Mouse (Mus musculus) hindbrain, embryonic 15.5 days (tissue): ENCODE measurements at regions not wholly inside any gene's neighbourhood (a gene's known extent, or its start where the extent isn't known, plus 50 kb on each side); places are given as distances from the start of the nearest gene placed in this dataset.

Experiments
- ATAC-seq: fragments of 200-750 bp; cut with Nextera tagmentation; 2 replicates; pipeline ENCODE4 v1.8.0; 2017; ENCODE audit warnings: low read depth, moderate number of reproducible peaks, moderate TSS enrichment; ENCODE audit not compliant: low FRiP score
- H3K27ac ChIP-seq: fragments of 300-500 bp; sonication (generic); replicated peaks from 2 replicates; pipeline ENCODE4 v1.5.1; 2015; ENCODE audit warnings: mild to moderate bottlenecking, inconsistent platforms
- H3K27me3 ChIP-seq: fragments of 300-500 bp; sonication (generic); 2 replicates; pipeline ENCODE4 v1.6.1; 2015; ENCODE audit warnings: control low read depth, inconsistent platforms
- H3K36me3 ChIP-seq: fragments of 300-500 bp; sonication (generic); 2 replicates; pipeline ENCODE4 v1.6.1; 2015; ENCODE audit warnings: control low read depth, inconsistent platforms
- H3K4me1 ChIP-seq: fragments of 300-500 bp; sonication (generic); replicated peaks from 2 replicates; pipeline ENCODE4 v1.6.1; 2015; ENCODE audit warnings: control low read depth, inconsistent platforms
- H3K4me2 ChIP-seq: fragments of 300-500 bp; sonication (generic); 2 replicates; pipeline ENCODE4 v1.6.1; 2015; ENCODE audit warnings: moderate library complexity, mild to moderate bottlenecking, inconsistent platforms
- H3K4me3 ChIP-seq: fragments of 300-500 bp; sonication (generic); 2 replicates; pipeline ENCODE4 v1.5.1; 2015; ENCODE audit warnings: mild to moderate bottlenecking, inconsistent platforms
- H3K9ac ChIP-seq: fragments of 300-500 bp; sonication (generic); 2 replicates; pipeline ENCODE4 v1.6.1; 2015; ENCODE audit warnings: inconsistent platforms
- H3K9me3 ChIP-seq: fragments of 300-500 bp; sonication (generic); 2 replicates; pipeline ENCODE4 v1.6.1; 2016; ENCODE audit warnings: control low read depth, inconsistent platforms
- WGBS: fragments of 180-500 bp; shearing (Covaris S2); methylation state at CpG from one replicate; pipeline ENCODE4 v1.1.7; 2015; 5-methylcytosine and 5-hydroxymethylcytosine counted together

GRCm38 (mm10) chr6:51085547-51085946 lies 346.9 kb upstream of the Nfe2l3 start:
- no peak overlapping the region for H3K27ac ChIP-seq
- no peaks in the 10 kb centered on the region for H3K27me3 ChIP-seq
- no peak overlapping the region for H3K4me2 ChIP-seq
- no peak overlapping the region for H3K9ac ChIP-seq
- ATAC-seq = no peak
- H3K9me3 ChIP-seq = no peaks in the 10 kb centered on the region
- H3K4me1 ChIP-seq = no peaks in the 10 kb centered on the region
- H3K36me3 ChIP-seq = no peaks in the 10 kb centered on the region
- 60% methylated on average over 2 of the region's 2 CpGs for WGBS
- no peak overlapping the region for H3K4me3 ChIP-seq

- no peak overlapping the region for H3K4me2 ChIP-seq
- no peaks in the 10 kb centered on the region for H3K9me3 ChIP-seq
- no peaks in the 10 kb centered on the region for H3K4me1 ChIP-seq
- no peak overlapping the region for H3K9ac ChIP-seq
- H3K36me3 ChIP-seq = no peaks in the 10 kb centered on the region
- H3K27ac ChIP-seq = no peak overlapping the region
- H3K27me3 ChIP-seq = no peaks in the 10 kb centered on the region
- 89% methylated on average over 4 of the region's 4 CpGs for WGBS
- ATAC-seq = no peak
- H3K4me3 ChIP-seq = no peak overlapping the region
Observed at GRCm38 (mm10) chr6:51086347-51086746, 346.1 kb upstream of the Nfe2l3 start.

- no peak overlapping the region for H3K27ac ChIP-seq
- no peaks in the 10 kb centered on the region for H3K27me3 ChIP-seq
- no peaks in the 10 kb centered on the region for H3K4me1 ChIP-seq
- no peaks in the 10 kb centered on the region for H3K36me3 ChIP-seq
- no peak overlapping the region for H3K9ac ChIP-seq
- no peak overlapping the region for H3K4me2 ChIP-seq
- no peaks in the 10 kb centered on the region for H3K9me3 ChIP-seq
- ATAC-seq = no peak
- no peak overlapping the region for H3K4me3 ChIP-seq
- 77% methylated on average over 2 of the region's 2 CpGs for WGBS
Observed at GRCm38 (mm10) chr6:51087806-51088205, 344.7 kb upstream of the Nfe2l3 start.

GRCm38 (mm10) chr6:51088641-51089372 lies 343.7 kb upstream of the Nfe2l3 start:
- no peaks in the 10 kb centered on the region for H3K9me3 ChIP-seq
- no peak for ATAC-seq

GRCm38 (mm10) chr6:51093196-51093595 lies 339.3 kb upstream of the Nfe2l3 start:
- Histone ChIP-seq H3K4me2 (no peak overlapping the region), H3K36me3 (no peaks in the 10 kb centered on the region), H3K27ac (no peak overlapping the region), H3K4me3 (no peak overlapping the region), H3K9ac (no peak overlapping the region), H3K4me1 (no peaks in the 10 kb centered on the region), H3K27me3 (no peaks in the 10 kb centered on the region), H3K9me3 (no peaks in the 10 kb centered on the region)
- ATAC-seq = no peak
- 93% methylated on average over 4 of the region's 4 CpGs for WGBS

More at GRCm38 (mm10) chr6:51088641-51089372, 343.7 kb upstream of the Nfe2l3 start:
- Histone ChIP-seq H3K36me3 (no peaks in the 10 kb centered on the region), H3K27ac (no peak overlapping the region), H3K4me3 (no peak overlapping the region), H3K4me2 (no peak overlapping the region), H3K27me3 (no peaks in the 10 kb centered on the region), H3K9ac (no peak overlapping the region), H3K4me1 (no peaks in the 10 kb centered on the region)
- 61% methylated on average over 6 of the region's 6 CpGs for WGBS

GRCm38 (mm10) chr6:51094304-51094703 lies 338.2 kb upstream of the Nfe2l3 start:
- no peak overlapping the region for H3K27ac ChIP-seq
- ATAC-seq = no peak
- 89% methylated on average over 10 of the region's 10 CpGs for WGBS

GRCm38 (mm10) chr6:51097488-51097887 lies 335.0 kb upstream of the Nfe2l3 start:
- Histone ChIP-seq H3K4me2 (no peak overlapping the region), H3K9ac (no peak overlapping the region), H3K4me3 (no peak overlapping the region), H3K27ac (no peak overlapping the region), H3K36me3 (no peaks in the 10 kb centered on the region), H3K9me3 (no peaks in the 10 kb centered on the region), H3K4me1 (no peaks in the 10 kb centered on the region), H3K27me3 (no peaks in the 10 kb centered on the region)
- WGBS = 86% methylated on average over 6 of the region's 6 CpGs
- no peak for ATAC-seq

More at GRCm38 (mm10) chr6:51094304-51094703, 338.2 kb upstream of the Nfe2l3 start:
- H3K9me3 ChIP-seq = no peaks in the 10 kb centered on the region
- no peak overlapping the region for H3K4me2 ChIP-seq
- no peak overlapping the region for H3K4me3 ChIP-seq
- no peak overlapping the region for H3K9ac ChIP-seq
- H3K36me3 ChIP-seq = no peaks in the 10 kb centered on the region
- no peaks in the 10 kb centered on the region for H3K4me1 ChIP-seq
- no peaks in the 10 kb centered on the region for H3K27me3 ChIP-seq

- Histone ChIP-seq H3K9ac (no peak overlapping the region), H3K4me2 (no peak overlapping the region), H3K9me3 (no peaks in the 10 kb centered on the region), H3K4me1 (no peaks in the 10 kb centered on the region), H3K27ac (no peak overlapping the region), H3K36me3 (no peaks in the 10 kb centered on the region), H3K27me3 (no peaks in the 10 kb centered on the region), H3K4me3 (no peak overlapping the region)
- 86% methylated on average over 4 of the region's 4 CpGs for WGBS
- ATAC-seq = no peak
Observed at GRCm38 (mm10) chr6:51100341-51100740, 332.1 kb upstream of the Nfe2l3 start.

GRCm38 (mm10) chr6:51103236-51103635 lies 329.2 kb upstream of the Nfe2l3 start:
- Histone ChIP-seq H3K27ac (no peak overlapping the region), H3K36me3 (no peaks in the 10 kb centered on the region), H3K9ac (no peak overlapping the region), H3K9me3 (no peaks in the 10 kb centered on the region), H3K27me3 (no peaks in the 10 kb centered on the region), H3K4me2 (no peak overlapping the region), H3K4me1 (no peaks in the 10 kb centered on the region), H3K4me3 (no peak overlapping the region)
- WGBS = 81% methylated on average over 4 of the region's 4 CpGs
- ATAC-seq = no peak

- Histone ChIP-seq H3K4me1 (no peaks in the 10 kb centered on the region), H3K4me2 (no peak overlapping the region), H3K9me3 (no peaks in the 10 kb centered on the region), H3K9ac (no peak overlapping the region), H3K36me3 (no peaks in the 10 kb centered on the region), H3K27me3 (no peaks in the 10 kb centered on the region), H3K27ac (no peak overlapping the region), H3K4me3 (no peak overlapping the region)
- WGBS = 84% methylated on average over 5 of the region's 5 CpGs
- ATAC-seq = no peak
Observed at GRCm38 (mm10) chr6:51104336-51104735, 328.1 kb upstream of the Nfe2l3 start.

GRCm38 (mm10) chr6:51108336-51108956 lies 324.0 kb upstream of the Nfe2l3 start:
- no peaks in the 10 kb centered on the region for H3K9me3 ChIP-seq
- H3K9ac ChIP-seq = no peak overlapping the region
- no peak for ATAC-seq
- H3K4me3 ChIP-seq = no peak overlapping the region
- 40% methylated on average over 8 of the region's 8 CpGs for WGBS
- H3K4me1 ChIP-seq = no peaks in the 10 kb centered on the region
- H3K27me3 ChIP-seq = no peaks in the 10 kb centered on the region
- H3K36me3 ChIP-seq = no peaks in the 10 kb centered on the region
- no peak overlapping the region for H3K4me2 ChIP-seq
- H3K27ac ChIP-seq = no peak overlapping the region

GRCm38 (mm10) chr6:51110596-51110995 lies 321.9 kb upstream of the Nfe2l3 start:
- Histone ChIP-seq H3K4me3 (no peak overlapping the region), H3K4me1 (no peaks in the 10 kb centered on the region), H3K9me3 (no peaks in the 10 kb centered on the region), H3K36me3 (no peaks in the 10 kb centered on the region), H3K4me2 (no peak overlapping the region), H3K9ac (no peak overlapping the region), H3K27me3 (no peaks in the 10 kb centered on the region), H3K27ac (no peak overlapping the region)
- no peak for ATAC-seq
- WGBS = 88% methylated on average over 3 of the region's 3 CpGs
